Mouse (Mus musculus) hindbrain, embryonic 13.5 days (tissue): ENCODE data around the gene Slc7a6. TPM values are rescaled to one million over a fixed set of nuclear protein-coding genes. Genes with fewer than 3 reads are reported as not detected.
A peak's percentile ranks its signal among the peaks of the same experiment; 100 is the strongest.

Source experiments
- ATAC-seq: fragments of 200-750 bp; cut with Nextera tagmentation; 2 replicates; pipeline ENCODE4 v1.8.0; 2017; ENCODE audit warnings: moderate TSS enrichment; ENCODE audit not compliant: low FRiP score
- H3K27ac ChIP-seq: fragments of 300-500 bp; sonication (generic); 2 replicates; pipeline ENCODE4 v1.5.1; 2015; ENCODE audit warnings: inconsistent platforms, mild to moderate bottlenecking, moderate library complexity
- H3K27me3 ChIP-seq: fragments of 300-500 bp; sonication (generic); 2 replicates; pipeline ENCODE4 v1.6.1; 2015; ENCODE audit warnings: mild to moderate bottlenecking, inconsistent platforms
- H3K36me3 ChIP-seq: fragments of 300-500 bp; sonication (generic); 2 replicates; pipeline ENCODE4 v1.6.1; 2015; ENCODE audit warnings: mild to moderate bottlenecking, inconsistent platforms
- H3K4me1 ChIP-seq: fragments of 300-500 bp; sonication (generic); replicated peaks from 2 replicates; pipeline ENCODE4 v1.6.1; 2015; ENCODE audit warnings: inconsistent platforms
- H3K4me2 ChIP-seq: fragments of 300-500 bp; sonication (generic); 2 replicates; pipeline ENCODE4 v1.6.1; 2015; ENCODE audit warnings: inconsistent platforms, mild to moderate bottlenecking, moderate library complexity
- H3K4me3 ChIP-seq: fragments of 300-500 bp; sonication (generic); 2 replicates; pipeline ENCODE4 v1.5.1; 2015; ENCODE audit warnings: mild to moderate bottlenecking, inconsistent platforms
- H3K9ac ChIP-seq: fragments of 300-500 bp; sonication (generic); 2 replicates; pipeline ENCODE4 v1.6.1; 2015; ENCODE audit warnings: mild to moderate bottlenecking, inconsistent platforms
- H3K9me3 ChIP-seq: fragments of 300-500 bp; sonication (generic); 2 replicates; pipeline ENCODE4 v1.6.1; 2016; ENCODE audit warnings: inconsistent platforms
- WGBS: fragments of 180-500 bp; shearing (Covaris S2); methylation state at CpG from one replicate; pipeline ENCODE4 v1.1.7; 2015; 5-methylcytosine and 5-hydroxymethylcytosine counted together
- polyA plus RNA-seq: library from polyadenylated mRNA; unstranded; fragments of >200 nt; fragmentation: Nextera tagmentation; extraction: Ambion mirVana; gene quantifications from 2 replicates; pipeline ENCODE4 v1.2.1, GENCODE M21; 2015

The Slc7a6 gene
- polyA plus RNA-seq, 1 experiment from 2014 or later, result 71.4 TPM

GRCm38 (mm10) chr8:106133946-106134345 is 34.7 kb upstream of the Slc7a6 start:
- peaks cover 37% of the 10 kb centered on the region for H3K36me3 ChIP-seq
- no peak overlapping the region for H3K9ac ChIP-seq
- ATAC-seq, result no peak
- H3K4me3 ChIP-seq, result no peak overlapping the region
- WGBS, result 78% methylated on average over 6 of the region's 6 CpGs
- H3K27me3 ChIP-seq, result peaks cover 69% of the 10 kb centered on the region
- H3K4me2 ChIP-seq, result no peak overlapping the region
- H3K9me3 ChIP-seq, result no peaks in the 10 kb centered on the region
- H3K4me1 ChIP-seq, result peaks cover 31% of the 10 kb centered on the region
- no peak overlapping the region for H3K27ac ChIP-seq

DNA sequence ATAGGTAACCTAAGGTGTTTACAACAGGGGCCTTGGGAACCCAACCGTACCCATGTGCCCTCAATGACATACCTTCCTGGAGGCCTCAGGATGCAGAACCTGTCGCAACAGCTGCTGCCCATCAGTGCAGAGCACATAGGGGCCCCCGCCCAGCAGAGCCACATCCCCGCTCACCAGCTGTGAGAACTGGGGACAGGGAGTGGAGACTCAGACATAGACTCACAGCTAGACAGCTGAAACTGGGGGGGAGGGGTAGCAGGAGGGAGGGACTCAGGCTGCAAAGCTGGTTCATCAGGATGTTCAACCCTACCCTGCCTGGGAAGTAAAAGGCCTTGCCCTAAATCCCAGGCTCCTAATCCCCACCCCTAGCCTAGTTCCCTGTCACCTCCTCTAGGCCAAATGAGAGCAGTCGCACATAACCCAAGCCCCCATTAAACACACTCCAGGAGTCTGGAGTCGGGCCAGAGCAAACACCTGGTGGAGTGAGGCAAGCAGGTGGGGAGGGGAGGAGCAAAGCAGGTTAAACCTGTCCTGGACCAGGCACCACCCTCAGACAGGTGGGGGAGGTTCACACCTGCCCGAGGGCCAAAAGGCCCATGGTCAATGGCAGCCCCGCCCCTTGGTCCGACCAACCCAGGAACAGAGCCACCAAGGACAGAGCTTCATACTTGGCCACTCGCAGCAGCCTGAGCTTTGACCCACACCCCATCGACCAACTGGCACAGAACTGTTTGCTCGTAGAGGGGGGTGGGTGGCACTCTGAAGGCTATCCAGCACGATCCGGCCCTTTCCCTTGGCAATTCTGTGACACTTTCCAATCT is 33.7 kb upstream of the Slc7a6 start:
- Histone ChIP-seq H3K36me3 (peaks cover 29% of the 10 kb centered on the region), H3K9ac (no peak overlapping the region), H3K4me2 (no peak overlapping the region), H3K9me3 (no peaks in the 10 kb centered on the region), H3K27me3 (peaks cover 79% of the 10 kb centered on the region), H3K4me3 (no peak overlapping the region), H3K27ac (no peak overlapping the region), H3K4me1 (peaks cover 31% of the 10 kb centered on the region)
- ATAC-seq, result no peak
- WGBS, result 24% methylated on average over 14 of the region's 14 CpGs

DNA sequence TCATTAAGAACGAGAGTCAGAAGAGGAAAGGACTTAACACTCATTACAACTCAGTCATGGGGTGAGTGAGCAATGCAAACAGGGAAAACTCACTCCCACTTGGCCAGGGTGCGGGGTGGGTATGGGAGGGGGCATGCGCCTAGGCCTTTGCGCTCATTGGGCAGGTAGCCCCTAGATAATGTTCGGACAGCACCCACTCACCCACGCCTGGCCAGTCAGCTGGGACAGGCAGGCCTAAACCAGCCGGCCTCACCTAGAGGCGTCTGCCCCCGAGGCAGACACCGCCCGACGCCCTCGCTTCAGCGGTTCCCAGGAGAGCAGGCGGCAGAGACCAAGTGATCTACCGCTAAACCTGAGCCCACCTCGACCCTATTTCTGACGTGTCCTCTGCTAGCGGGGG is 33.0 kb upstream of the Slc7a6 start:
- no peak overlapping the region for H3K27ac ChIP-seq
- ATAC-seq, result no peak
- no peaks in the 10 kb centered on the region for H3K9me3 ChIP-seq
- H3K36me3 ChIP-seq, result peaks cover 21% of the 10 kb centered on the region
- no peak overlapping the region for H3K9ac ChIP-seq
- peak overlapping the region; percentile 76 for H3K4me2 ChIP-seq
- 5% methylated on average over 19 of the region's 19 CpGs for WGBS
- H3K27me3 ChIP-seq, result peaks cover 85% of the 10 kb centered on the region
- H3K4me1 ChIP-seq, result peaks cover 31% of the 10 kb centered on the region
- peak overlapping the region; percentile 46 for H3K4me3 ChIP-seq

DNA sequence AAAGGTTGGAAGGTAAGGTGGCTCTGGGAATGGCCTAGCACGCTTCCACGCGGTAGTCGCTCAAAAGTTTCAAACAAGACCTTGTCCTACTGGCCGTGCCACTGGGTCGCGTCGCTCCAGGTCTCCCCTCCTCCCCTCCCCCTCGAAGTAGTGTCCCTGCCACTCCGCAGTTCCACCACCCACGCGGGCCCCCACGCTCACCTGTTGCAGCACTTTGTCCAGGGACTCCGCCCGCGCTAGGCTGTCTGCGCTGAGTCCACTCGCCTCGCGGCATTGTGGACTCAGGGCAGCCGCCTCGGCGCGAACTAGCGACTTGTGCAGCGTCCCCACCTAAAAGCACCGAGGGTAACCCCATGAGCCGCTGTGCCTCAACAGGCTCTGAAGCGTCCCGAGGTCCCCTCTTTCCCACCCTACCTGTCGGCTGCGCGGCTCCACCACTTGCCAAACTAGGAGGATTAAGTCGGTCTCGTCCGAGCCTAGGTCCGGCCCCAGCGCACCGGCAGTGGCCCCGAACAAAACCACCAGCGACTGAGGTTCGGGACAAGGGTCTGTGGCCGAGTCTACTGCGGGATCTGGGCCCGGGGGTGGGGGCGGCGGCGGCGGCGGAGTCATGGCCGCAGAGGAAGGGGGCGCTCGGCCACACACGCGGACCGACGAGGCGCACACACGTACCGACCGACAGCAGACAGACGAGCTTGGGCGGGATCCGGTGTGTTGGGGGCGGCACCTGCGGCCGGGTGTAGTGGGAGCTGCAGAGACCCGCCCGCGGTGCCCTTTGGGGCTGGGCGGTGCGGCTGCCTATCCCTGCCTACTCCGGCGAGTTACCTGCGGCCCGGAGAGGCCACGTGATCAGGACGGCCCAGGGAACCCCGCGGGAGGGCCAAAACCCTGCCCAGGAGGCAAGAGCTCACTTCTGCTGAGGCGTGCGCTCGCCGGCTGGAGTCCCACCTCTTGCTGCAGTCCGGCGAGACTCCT is 32.2 kb upstream of the Slc7a6 start, which contains the start of gene Esrp2:
Esrp2 (minus strand) TSS at position 819 of the 975 bp plus-strand sequence.
- H3K36me3 ChIP-seq, result peaks cover 14% of the 10 kb centered on the region
- no peak for ATAC-seq
- H3K4me3 ChIP-seq, result peak within 1 kb of the TSS; percentile 46
- peaks cover 31% of the 10 kb centered on the region for H3K4me1 ChIP-seq
- peak within 1 kb of the TSS; percentile 76 for H3K4me2 ChIP-seq
- H3K27ac ChIP-seq, result no peak within 1 kb of the TSS
- H3K9me3 ChIP-seq, result no peaks in the 10 kb centered on the region
- H3K9ac ChIP-seq, result peak within 1 kb of the TSS; percentile 67
- H3K27me3 ChIP-seq, result peaks cover 85% of the 10 kb centered on the region
- under 1% methylated on average over 86 of the region's 86 CpGs for WGBS

GRCm38 (mm10) chr8:106137218-106137905 is 31.3 kb upstream of the Slc7a6 start:
- no peak for ATAC-seq
- Histone ChIP-seq H3K36me3 (peaks cover 6% of the 10 kb centered on the region), H3K4me1 (peaks cover 31% of the 10 kb centered on the region), H3K4me2 (peak overlapping the region; percentile 76), H3K27ac (no peak overlapping the region), H3K9ac (peak overlapping the region; percentile 67), H3K27me3 (peaks cover 82% of the 10 kb centered on the region), H3K4me3 (peak overlapping the region; percentile 46), H3K9me3 (no peaks in the 10 kb centered on the region)
- WGBS, result 4% methylated on average over 22 of the region's 22 CpGs

- no peak for ATAC-seq
Measured at GRCm38 (mm10) chr8:106137906-106138477, 30.7 kb upstream of the Slc7a6 start.

DNA sequence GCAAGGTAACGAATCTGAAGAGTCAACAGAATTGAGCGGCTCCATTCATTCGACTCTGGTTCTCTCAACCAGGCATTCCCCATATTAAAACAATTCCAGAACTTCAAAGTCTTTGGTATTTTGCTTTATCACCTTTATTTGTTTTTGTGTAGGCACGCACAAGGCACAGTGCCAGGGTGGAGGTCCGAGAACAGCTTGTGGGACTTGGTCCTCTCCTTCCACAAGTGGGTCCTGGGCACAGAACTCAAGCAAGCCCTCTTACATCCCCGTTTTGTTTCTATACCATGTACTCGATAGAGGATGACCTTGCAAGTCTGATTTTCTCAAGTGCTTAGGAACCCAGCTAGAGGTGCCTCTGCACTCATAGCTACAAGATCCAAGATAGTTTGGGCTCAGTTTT is 30.0 kb upstream of the Slc7a6 start:
- Histone ChIP-seq H3K9me3 (no peaks in the 10 kb centered on the region), H3K4me2 (peak overlapping the region; percentile 76), H3K27me3 (peaks cover 69% of the 10 kb centered on the region), H3K4me3 (peak overlapping the region; percentile 46), H3K9ac (peak overlapping the region; percentile 66), H3K4me1 (peaks cover 31% of the 10 kb centered on the region), H3K36me3 (no peaks in the 10 kb centered on the region), H3K27ac (no peak overlapping the region)
- ATAC-seq, result no peak
- 17% methylated on average over 7 of the region's 7 CpGs for WGBS

More at GRCm38 (mm10) chr8:106137906-106138477, 30.7 kb upstream of the Slc7a6 start:
- peaks cover under 1% of the 10 kb centered on the region; the same call in 1 of the 2 replicates for H3K36me3 ChIP-seq
- H3K4me2 ChIP-seq, result peak overlapping the region; percentile 76
- H3K9ac ChIP-seq, result peak overlapping the region; percentile 66
- peaks cover 76% of the 10 kb centered on the region for H3K27me3 ChIP-seq
- H3K27ac ChIP-seq, result no peak overlapping the region
- H3K4me3 ChIP-seq, result peak overlapping the region; percentile 46
- WGBS, result under 1% methylated on average over 24 of the region's 24 CpGs
- H3K4me1 ChIP-seq, result peaks cover 31% of the 10 kb centered on the region
- no peaks in the 10 kb centered on the region for H3K9me3 ChIP-seq

DNA sequence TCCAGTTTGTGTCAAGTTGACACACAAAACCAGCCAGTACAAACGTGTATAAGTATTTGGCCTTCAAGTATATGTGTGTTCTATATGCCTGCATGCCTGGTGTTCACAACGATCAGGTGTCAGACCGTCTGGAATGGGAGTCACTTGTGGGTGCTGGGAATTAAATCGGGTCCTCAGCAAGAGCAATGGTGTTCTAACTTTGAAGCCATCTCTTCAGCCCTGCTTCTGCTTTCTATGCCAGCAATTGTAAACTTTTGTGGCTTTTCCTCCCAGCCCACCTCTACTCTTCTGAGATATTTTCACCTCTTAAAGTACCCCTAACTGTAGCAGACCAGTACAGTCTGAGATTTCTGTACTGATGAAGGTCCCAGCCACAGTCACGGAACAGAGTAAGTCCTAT is 28.5 kb upstream of the Slc7a6 start:
- Histone ChIP-seq H3K4me2 (no peak overlapping the region), H3K4me3 (no peak overlapping the region), H3K27ac (no peak overlapping the region), H3K9ac (no peak overlapping the region), H3K36me3 (no peaks in the 10 kb centered on the region), H3K9me3 (no peaks in the 10 kb centered on the region), H3K4me1 (peaks cover 31% of the 10 kb centered on the region), H3K27me3 (peaks cover 54% of the 10 kb centered on the region)
- no peak for ATAC-seq
- WGBS, result 65% methylated on average over 5 of the region's 5 CpGs

- Histone ChIP-seq H3K4me1 (peaks cover 27% of the 10 kb centered on the region), H3K36me3 (no peaks in the 10 kb centered on the region), H3K27ac (no peak overlapping the region), H3K4me2 (no peak overlapping the region), H3K9me3 (no peaks in the 10 kb centered on the region), H3K4me3 (no peak overlapping the region), H3K27me3 (peaks cover 48% of the 10 kb centered on the region), H3K9ac (no peak overlapping the region)
- 12% methylated on average over 13 of the region's 13 CpGs for WGBS
- 0 out of 2 replicates have a peak, but pooled peaks have one; percentile 24 for ATAC-seq
Measured at GRCm38 (mm10) chr8:106140769-106141168, 27.9 kb upstream of the Slc7a6 start.

DNA sequence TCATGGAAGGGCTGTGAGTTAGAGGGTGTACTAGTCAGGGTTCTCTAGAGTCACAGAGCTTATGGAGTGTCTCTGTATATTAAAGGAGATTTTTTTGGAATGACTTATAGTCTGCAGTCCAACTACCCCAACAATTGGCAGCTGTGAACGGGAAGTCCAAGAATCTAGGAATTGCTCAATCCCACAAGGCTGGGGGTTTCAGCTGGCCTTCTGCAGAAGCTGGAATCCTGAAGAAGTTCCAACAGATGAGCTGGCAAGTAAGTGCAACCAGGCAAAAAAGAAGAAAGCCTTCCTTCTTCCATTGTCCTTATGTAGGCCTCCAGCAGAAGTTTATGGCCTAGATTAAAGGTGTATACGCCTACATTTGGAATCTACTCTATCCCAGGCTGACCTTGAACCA is 23.3 kb upstream of the Slc7a6 start:
- Histone ChIP-seq H3K4me2 (no peak overlapping the region), H3K4me1 (0 out of 2 replicates have a peak, but pooled peaks cover 3% of the 10 kb centered on the region), H3K27ac (no peak overlapping the region), H3K4me3 (no peak overlapping the region), H3K9ac (no peak overlapping the region), H3K9me3 (no peaks in the 10 kb centered on the region), H3K27me3 (peaks cover 2% of the 10 kb centered on the region), H3K36me3 (no peaks in the 10 kb centered on the region)
- 94% methylated on average over 2 of the region's 2 CpGs for WGBS
- no peak for ATAC-seq

DNA sequence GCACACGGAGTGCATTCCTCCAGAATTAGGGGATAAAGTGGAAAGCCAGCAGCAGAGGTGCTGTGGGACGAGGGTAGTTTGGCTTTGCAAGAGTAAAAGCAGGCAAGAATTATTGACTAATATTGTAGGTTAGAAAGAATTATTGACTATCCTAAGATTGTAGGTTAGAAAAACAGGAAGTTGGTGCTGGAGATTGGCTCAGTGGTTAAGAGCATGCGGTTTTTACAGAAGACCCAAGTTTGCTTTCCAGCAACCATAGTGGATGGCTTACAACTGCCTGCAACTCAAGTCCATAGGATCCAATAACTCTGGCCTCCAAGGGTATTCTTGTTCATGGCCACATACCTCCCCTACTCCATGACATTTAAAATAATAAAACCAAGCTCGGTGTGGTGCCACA is 22.6 kb upstream of the Slc7a6 start:
- no peak overlapping the region for H3K9ac ChIP-seq
- ATAC-seq, result no peak
- no peaks in the 10 kb centered on the region for H3K36me3 ChIP-seq
- H3K4me2 ChIP-seq, result no peak overlapping the region
- H3K4me3 ChIP-seq, result no peak overlapping the region
- peaks cover 8% of the 10 kb centered on the region for H3K4me1 ChIP-seq
- WGBS, result 95% methylated on average over 4 of the region's 4 CpGs
- no peaks in the 10 kb centered on the region for H3K9me3 ChIP-seq
- no peak overlapping the region for H3K27ac ChIP-seq
- no peaks in the 10 kb centered on the region for H3K27me3 ChIP-seq
